Mouse (Mus musculus) heart, adult 8-10 months (tissue): ENCODE data around the gene Ap4b1. TPM values are rescaled to one million over a fixed set of nuclear protein-coding genes. Genes with fewer than 3 reads are reported as not detected.

Experiments used
- DNase-seq: peaks from one replicate; pipeline ENCODE4 v3.0.0; 2022; ENCODE audit warnings: low spot score
- total RNA-seq, 4 experiments: library from RNA; stranded (reverse); gene quantifications; 2 replicates each; pipeline ENCODE4 v1.2.4; 2022

Gene Ap4b1
- total RNA-seq, 4 experiments from 2014 or later, result 14.0 to 16.6 (median 15.9) TPM

DNA sequence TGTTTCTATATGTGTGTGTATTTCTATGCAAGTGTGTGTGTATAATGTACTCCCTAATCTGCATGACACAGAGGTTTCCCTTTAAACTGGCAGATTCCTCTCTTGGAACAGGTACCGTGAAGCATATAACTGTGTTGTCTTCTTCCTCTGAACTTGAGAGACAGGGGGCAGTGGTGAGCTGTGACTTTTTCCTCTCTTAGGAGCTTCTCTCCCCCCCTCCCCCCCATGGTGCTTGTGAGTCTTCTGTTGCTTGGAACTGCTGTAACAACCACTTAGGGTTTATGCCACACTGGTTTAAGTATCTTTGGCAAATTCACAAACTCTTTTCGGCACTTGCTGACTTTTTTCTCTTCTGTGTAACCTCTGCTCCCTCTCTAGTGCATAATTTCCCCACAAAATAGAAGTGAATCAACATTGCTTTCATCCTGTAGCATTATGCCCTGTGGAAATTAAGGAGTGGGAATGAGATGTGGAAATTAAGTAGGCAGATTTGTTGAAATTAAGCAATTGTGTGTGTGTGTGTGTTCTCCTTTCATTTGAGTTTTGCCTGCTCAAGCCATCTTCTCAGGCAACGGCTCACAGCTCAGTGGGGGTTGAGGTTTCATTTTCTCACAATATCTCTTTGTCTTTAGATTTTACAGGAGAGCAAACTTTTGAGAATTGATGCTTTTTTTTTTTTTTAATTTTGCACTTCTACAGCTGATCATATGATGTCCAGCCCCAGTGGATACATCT, 43.4 kb downstream of the Ap4b1 start:
- peak; percentile 34 for DNase-seq

DNA sequence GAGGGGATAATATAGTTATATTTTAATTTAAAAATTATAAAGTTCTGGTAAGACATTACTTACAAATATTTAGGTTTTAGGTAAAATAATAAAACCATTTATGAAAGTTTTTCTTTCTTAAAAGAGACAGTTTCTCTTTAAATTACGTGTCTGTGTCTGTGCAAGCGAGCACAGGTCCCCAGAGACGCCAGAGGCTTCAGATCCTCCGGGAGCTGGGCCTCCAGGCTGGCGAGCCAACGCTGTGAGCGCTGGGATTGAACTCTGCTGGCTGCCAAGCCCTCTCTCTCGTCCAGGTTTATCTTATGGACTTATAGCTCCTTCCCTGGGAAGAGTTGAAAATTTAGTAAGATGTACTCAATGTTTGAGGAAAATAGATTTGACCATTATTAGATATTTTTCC, 44.5 kb downstream of the Ap4b1 start:
- DNase-seq, result peak; percentile 3

DNA sequence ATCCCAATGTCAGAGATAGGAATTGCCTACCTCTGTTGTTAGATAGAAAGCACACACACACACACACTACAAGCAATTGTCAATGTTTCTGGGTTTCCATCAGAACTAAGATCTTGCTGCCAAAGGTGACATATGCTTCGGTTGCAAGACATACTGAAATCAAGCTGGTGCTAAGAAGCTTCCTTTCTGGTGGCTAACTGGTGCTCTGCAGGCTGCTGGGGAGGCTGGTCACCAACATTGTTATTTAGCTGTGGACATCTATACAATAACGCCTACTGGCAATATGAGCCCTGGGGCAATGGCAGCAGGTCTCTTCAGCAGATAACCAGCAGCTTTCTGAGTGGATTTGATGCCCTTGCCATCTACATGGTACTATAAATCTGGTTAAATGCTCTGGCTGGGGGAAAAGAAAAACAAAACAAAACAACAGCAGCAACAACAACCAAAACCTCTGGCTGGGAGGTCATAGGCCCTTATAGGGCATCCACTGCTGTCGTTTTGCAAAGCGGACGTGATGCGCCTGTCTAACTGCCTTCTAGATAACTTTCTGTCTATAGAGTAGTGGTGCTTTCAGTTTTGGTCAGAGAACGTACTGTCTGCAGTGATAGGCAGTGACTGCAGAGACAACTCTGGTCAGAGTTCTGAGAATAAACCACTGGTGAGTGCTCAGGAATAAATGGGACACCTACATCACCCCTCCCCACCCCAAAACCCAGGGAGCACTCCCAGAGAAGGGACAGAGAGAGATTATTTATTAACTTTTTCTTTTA, 47.9 kb downstream of the Ap4b1 start:
- DNase-seq, result no peak

DNA sequence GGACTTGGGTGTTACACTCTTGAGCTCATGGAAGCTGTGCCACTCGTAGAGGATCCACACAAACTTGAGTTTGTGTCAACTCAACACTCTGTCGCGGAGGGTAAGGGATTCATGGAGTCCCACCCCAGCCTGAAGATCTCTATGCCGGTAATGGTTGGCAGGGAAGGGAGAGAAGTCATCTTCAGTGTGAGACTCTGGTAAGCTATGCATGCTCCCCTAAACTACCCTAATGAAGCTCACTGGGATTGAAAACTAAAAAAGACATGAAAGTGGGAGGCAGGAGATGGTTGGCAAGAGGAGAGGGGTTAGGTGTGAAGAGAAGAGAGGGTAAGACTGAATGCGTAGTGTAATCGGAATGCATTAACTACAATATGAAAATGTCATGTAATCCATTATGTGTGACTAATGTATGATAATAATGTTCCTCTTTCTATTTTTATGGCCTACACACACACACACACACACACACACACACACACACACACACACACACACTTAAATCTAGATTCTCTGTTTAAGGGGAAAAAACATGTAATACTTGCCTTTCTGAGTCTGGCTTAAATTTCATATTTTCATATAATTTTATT, 48.8 kb downstream of the Ap4b1 start:
- no peak for DNase-seq

DNA sequence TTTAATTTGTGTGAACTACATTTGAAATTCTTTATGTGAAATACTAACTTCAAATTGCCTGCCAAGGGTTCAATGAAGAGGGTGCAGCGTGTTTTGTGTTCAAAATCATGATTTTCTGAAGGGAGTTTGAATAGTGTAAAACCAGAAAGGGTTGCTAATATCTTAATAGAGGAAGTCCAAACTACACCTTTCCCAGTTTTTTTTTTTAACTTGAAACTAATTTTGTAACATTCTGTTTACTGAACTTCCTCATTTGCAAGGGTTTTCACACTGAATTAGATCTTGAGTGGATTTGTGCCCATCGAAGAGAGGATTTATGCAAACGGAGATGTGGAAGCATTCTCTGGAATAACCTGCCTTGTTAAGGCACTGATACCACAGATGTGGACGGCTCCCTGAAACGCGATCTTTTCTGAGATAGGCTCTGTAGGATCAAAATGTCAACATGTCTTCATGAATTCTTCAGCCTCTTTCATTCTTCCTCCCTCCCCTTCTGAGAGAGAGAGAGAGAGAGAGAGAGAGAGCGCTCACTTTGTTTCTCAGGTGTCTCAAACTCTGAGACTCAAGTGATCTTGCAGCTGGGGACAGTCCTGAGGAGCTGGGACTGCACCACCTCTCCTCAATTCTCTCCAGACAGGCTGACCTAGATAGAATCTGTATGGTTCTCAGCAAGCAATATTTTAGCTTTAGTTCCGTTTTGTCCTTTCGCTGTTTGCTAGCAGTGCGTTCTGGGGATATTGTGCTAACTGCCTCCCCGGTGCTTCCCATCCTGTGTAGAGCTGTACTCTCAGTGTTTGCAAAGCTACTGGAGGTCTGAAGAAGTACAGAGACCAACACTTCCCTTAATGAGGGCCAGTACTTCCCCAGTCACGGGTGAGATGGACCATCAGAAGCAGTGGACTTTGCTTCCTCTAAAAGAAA, 49.8 kb downstream of the Ap4b1 start, which contains the start of gene Ptpn22:
TSS of gene Ptpn22 (plus strand) at position 915 of the 921 bp plus-strand sequence.
- peak; percentile 32 for DNase-seq

DNA sequence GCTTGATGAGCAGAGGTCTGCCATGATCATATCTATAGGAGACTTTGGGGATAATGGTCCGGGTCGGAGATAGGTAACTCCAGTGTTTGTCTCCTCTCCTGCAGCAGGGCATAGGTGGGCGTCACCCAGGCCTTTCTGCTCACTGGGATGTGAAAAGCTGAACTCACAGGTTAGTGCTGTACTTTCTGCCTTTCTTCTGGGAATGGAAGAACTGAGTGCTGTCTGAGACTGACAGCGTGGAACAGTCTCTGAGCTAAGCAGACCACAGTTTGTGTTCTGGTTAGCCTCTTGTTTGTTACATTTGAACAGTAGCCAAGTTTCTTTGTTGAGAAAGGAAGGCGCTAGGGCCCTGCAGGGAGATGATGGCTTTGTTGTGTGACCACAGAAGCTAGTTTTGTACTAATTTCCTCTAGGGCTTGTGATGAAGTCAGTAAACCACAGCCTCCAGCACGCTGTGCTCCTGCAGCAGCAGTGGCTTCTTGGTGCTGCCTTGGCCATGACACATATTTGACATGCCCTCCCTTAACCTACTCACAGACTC, 50.6 kb downstream of the Ap4b1 start:
- DNase-seq, result peak; percentile 51

DNA sequence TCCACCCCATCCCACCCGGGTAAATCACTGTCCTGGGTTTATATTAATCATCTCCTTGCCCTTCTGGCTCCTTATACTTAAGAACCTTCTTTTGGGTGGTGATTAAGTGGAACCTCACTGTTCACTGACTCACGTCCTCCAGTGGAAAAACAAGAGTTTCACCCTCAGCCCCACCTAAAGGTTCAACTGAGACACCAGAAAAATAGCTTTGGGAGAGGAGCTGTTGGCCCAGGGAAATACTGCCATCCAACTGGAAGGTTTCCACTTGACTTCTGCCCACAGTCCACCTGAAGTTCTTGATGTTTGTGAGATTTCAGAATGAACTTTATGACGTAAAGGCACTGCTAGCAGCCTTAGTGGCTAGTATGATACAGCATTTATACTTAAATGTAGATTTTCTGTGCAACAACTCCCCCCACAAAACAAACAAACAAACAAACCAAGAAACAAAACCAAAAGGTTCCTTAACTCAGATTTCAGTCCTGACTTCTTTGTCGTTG, 53.5 kb downstream of the Ap4b1 start:
- DNase-seq, result no peak

DNA sequence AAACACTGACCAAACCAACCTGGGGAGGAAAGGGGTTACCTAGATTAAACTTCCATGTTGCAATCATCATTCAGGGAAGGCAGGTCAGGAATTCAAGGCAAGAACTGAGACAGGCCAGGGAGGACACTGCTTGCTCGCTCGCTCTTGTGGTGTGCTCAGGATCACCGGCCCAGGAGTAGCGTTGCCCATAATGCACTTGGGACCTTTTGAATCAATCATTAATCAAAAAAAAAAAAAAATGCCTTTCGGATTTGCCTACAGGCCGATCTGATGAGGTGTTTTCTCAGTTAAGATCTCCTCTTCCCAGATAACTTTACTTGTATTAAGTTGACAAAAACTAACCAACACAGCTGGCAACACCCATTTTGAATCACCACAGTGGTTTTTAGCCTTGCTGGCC, 54.9 kb downstream of the Ap4b1 start:
- no peak for DNase-seq

DNA sequence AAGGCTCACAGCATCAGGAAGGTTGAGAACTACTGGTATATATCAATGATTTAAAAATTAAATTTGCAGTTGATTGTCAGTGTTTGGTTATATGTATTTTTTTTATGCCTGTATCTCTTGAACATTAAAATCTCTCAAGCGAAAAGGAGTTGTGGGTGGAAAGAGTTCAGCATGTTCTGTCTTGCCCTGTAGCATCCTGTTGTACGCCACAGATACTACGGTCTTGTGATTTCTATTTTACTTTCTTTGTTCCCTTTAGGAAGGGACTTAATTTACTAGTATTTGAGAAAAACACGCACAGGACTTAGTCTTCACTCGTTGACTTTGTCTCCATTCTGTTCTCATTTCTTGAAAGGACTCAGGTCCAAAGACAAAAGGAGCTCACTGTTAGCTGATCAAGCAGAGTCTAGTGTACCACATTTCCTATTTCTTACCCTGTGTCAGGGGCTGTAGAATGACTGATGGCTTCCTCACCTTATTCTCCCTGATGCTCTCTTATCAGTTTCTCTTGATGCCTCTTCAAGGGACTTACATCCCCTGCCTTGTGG, 58.2 kb downstream of the Ap4b1 start:
- no peak for DNase-seq

DNA sequence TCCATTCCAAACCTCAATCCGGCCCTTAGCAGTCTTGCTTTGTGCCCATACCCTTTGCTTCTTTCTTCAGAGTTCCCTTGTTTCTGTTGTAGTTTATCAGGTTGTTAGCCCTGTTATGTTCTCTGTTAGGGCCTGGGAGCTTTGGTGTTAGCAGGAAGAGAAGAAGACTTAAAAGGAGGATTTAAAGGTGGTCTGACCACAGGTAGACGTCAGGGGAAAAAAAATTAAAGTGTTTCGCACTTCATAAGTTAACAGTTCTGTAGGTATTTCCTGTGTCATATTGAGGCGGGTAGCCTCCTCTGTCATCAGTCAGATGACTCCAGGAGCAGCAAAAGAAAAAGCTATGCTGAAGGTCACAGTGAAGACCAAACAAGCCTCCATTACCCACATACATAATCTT, 58.7 kb downstream of the Ap4b1 start:
- DNase-seq, result no peak

Other genes with a start within 250 kb of the Ap4b1 start
- gene Syt6, start 234.3 kb upstream of the Ap4b1 start, total RNA-seq, result not detected
- 1 to 10 TPM in 2 of 4 experiments, not detected in 2; 2.1 to 3.1 TPM for gene Atg4a-ps, start 163.5 kb upstream of the Ap4b1 start, total RNA-seq
- 1 to 10 TPM; 4.4 to 5.2 (median 5.0) TPM for gene Olfml3, start 71.5 kb upstream of the Ap4b1 start, total RNA-seq
- gene Gm10964, start 70.2 kb upstream of the Ap4b1 start, total RNA-seq, result not detected
- 100 to 1,000 TPM in 1 of 4 experiments, 10 to 100 TPM in 3; 83.0 to 105 (median 93.9) TPM for gene Hipk1, start 18.0 kb upstream of the Ap4b1 start, total RNA-seq
- gene Dclre1b, start 76 bp upstream of the Ap4b1 start, total RNA-seq, result 1 to 10 TPM; 5.3 to 9.6 (median 7.2) TPM
- not detected for gene Gm43064, start 53 bp downstream of the Ap4b1 start, total RNA-seq
- gene Bcl2l15, start 23.1 kb downstream of the Ap4b1 start, total RNA-seq, result not detected
- gene Ptpn22, start 50.3 kb downstream of the Ap4b1 start, total RNA-seq, result under 1 TPM; 0.24 to 0.92 (median 0.50) TPM
- gene Rsbn1, start 104.6 kb downstream of the Ap4b1 start, total RNA-seq, result 1 to 10 TPM; 5.6 to 8.1 (median 7.0) TPM
- 1 to 10 TPM; 4.9 to 6.9 (median 6.4) TPM for gene Phtf1, start 158.6 kb downstream of the Ap4b1 start, total RNA-seq